Mouse (Mus musculus): Measurements from ENCODE around the gene Dhx15.

DNA sequence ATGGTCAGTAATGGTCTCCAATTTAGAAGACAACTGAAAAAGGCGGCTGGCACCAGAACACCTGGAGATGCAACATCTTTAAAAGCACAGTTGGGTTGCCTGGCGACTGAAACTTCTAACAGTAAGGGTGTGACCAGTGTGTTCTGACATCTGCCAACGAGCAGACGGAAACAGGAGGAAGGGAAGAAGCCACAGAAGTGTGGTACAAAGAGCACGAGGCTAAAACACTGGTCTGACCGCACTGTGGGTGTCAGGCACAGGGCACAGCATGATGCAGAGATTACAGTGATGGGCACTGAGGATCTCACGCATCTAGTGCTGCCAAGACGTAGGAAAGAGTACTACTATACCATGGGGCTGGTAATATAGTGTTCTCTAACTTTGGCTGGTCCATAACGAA is 48.4 kb downstream of the Dhx15 start:
- TF ChIP-seq CTCF (IDR thresholded peaks at IDR 0.05; ENCODE audit: low read depth): no peak
- no peak for TF ChIP-seq EP300 (IDR thresholded peaks at IDR 0.05; ENCODE audit: low read depth)

Data from liver, postnatal 0 days (tissue).